Mouse (Mus musculus): ENCODE measurements around the gene Dhrs11. TPM values are rescaled to one million over a fixed set of nuclear protein-coding genes. Genes with fewer than 3 reads are reported as not detected.

Dhrs11 gene
- polyA plus RNA-seq, 1 experiment from 2014 or later = 12.9 TPM

- no peak for ATAC-seq (ENCODE audit: insufficient number of reproducible peaks, insufficient read depth, low FRiP score, low read depth)
- no peak overlapping the region for H3K4me2 ChIP-seq (replicated peaks; ENCODE audit: low read depth, low read length)
- H3K27ac ChIP-seq (ENCODE audit: low read length) = no peak overlapping the region
- WGBS = 37% methylated on average over 6 of the region's 6 CpGs
- H3K4me3 ChIP-seq (ENCODE audit: low read depth, low read length) = no peak overlapping the region
- H3K27me3 ChIP-seq (ENCODE audit: control insufficient read depth, insufficient read depth, low read length) = no peaks in the 10 kb centered on the region
- H3K9me3 ChIP-seq (ENCODE audit: control insufficient read depth, low read depth, low read length) = no peaks in the 10 kb centered on the region
- H3K9ac ChIP-seq (replicated peaks; ENCODE audit: low read depth, low read length) = no peak overlapping the region
- H3K4me1 ChIP-seq (ENCODE audit: control insufficient read depth, insufficient read depth, low read length) = no peaks in the 10 kb centered on the region
- no peaks in the 10 kb centered on the region for H3K36me3 ChIP-seq (ENCODE audit: control insufficient read depth, insufficient read depth, low read length)
Observed at GRCm38 (mm10) chr11:84790383-84790782, 38.4 kb downstream of the Dhrs11 start.

- 0 out of 2 replicates have a peak, but pooled peaks cover 4% of the 10 kb centered on the region for H3K4me1 ChIP-seq (ENCODE audit: control insufficient read depth, insufficient read depth, low read length)
- no peak overlapping the region for H3K9ac ChIP-seq (replicated peaks; ENCODE audit: low read depth, low read length)
- no peak for ATAC-seq (ENCODE audit: insufficient number of reproducible peaks, insufficient read depth, low FRiP score, low read depth)
- H3K27me3 ChIP-seq (ENCODE audit: control insufficient read depth, insufficient read depth, low read length) = 0 out of 2 replicates have a peak, but pooled peaks cover 13% of the 10 kb centered on the region
- H3K4me2 ChIP-seq (replicated peaks; ENCODE audit: low read depth, low read length) = no peak overlapping the region
- H3K27ac ChIP-seq (ENCODE audit: low read length) = no peak overlapping the region
- 5% methylated on average over 19 of the region's 19 CpGs for WGBS
- no peak overlapping the region for H3K4me3 ChIP-seq (ENCODE audit: low read depth, low read length)
- H3K36me3 ChIP-seq (ENCODE audit: control insufficient read depth, insufficient read depth, low read length) = no peaks in the 10 kb centered on the region
- H3K9me3 ChIP-seq (ENCODE audit: control insufficient read depth, low read depth, low read length) = no peaks in the 10 kb centered on the region
Observed at GRCm38 (mm10) chr11:84780143-84780870, 48.5 kb downstream of the Dhrs11 start.

- no peak overlapping the region for H3K4me3 ChIP-seq (ENCODE audit: low read depth, low read length)
- ATAC-seq (ENCODE audit: insufficient number of reproducible peaks, insufficient read depth, low FRiP score, low read depth) = 0 out of 2 replicates have a peak, but pooled peaks have one; percentile 33
- no peaks in the 10 kb centered on the region for H3K9me3 ChIP-seq (ENCODE audit: control insufficient read depth, low read depth, low read length)
- H3K36me3 ChIP-seq (ENCODE audit: control insufficient read depth, insufficient read depth, low read length) = no peaks in the 10 kb centered on the region
- 4% methylated on average over 4 of the region's 4 CpGs for WGBS
- H3K27ac ChIP-seq (ENCODE audit: low read length) = no peak overlapping the region
- 0 out of 2 replicates have a peak, but pooled peaks cover 4% of the 10 kb centered on the region for H3K4me1 ChIP-seq (ENCODE audit: control insufficient read depth, insufficient read depth, low read length)
- H3K9ac ChIP-seq (replicated peaks; ENCODE audit: low read depth, low read length) = no peak overlapping the region
- no peak overlapping the region for H3K4me2 ChIP-seq (replicated peaks; ENCODE audit: low read depth, low read length)
- H3K27me3 ChIP-seq (ENCODE audit: control insufficient read depth, insufficient read depth, low read length) = 0 out of 2 replicates have a peak, but pooled peaks cover 9% of the 10 kb centered on the region
Observed at GRCm38 (mm10) chr11:84775560-84775959, 53.2 kb downstream of the Dhrs11 start.

- H3K4me3 ChIP-seq (ENCODE audit: low read depth, low read length) = no peak overlapping the region
- H3K27me3 ChIP-seq (ENCODE audit: control insufficient read depth, insufficient read depth, low read length) = 0 out of 2 replicates have a peak, but pooled peaks cover 5% of the 10 kb centered on the region
- no peaks in the 10 kb centered on the region for H3K9me3 ChIP-seq (ENCODE audit: control insufficient read depth, low read depth, low read length)
- WGBS = 50% methylated on average over 13 of the region's 13 CpGs
- no peak overlapping the region for H3K27ac ChIP-seq (ENCODE audit: low read length)
- H3K4me1 ChIP-seq (ENCODE audit: control insufficient read depth, insufficient read depth, low read length) = 0 out of 2 replicates have a peak, but pooled peaks cover 4% of the 10 kb centered on the region
- H3K9ac ChIP-seq (replicated peaks; ENCODE audit: low read depth, low read length) = no peak overlapping the region
- no peaks in the 10 kb centered on the region for H3K36me3 ChIP-seq (ENCODE audit: control insufficient read depth, insufficient read depth, low read length)
- ATAC-seq (ENCODE audit: insufficient number of reproducible peaks, insufficient read depth, low FRiP score, low read depth) = no peak
- no peak overlapping the region for H3K4me2 ChIP-seq (replicated peaks; ENCODE audit: low read depth, low read length)
Observed at GRCm38 (mm10) chr11:84774870-84775514, 53.8 kb downstream of the Dhrs11 start.

Other genes starting within 250 kb of the Dhrs11 start
- gene Mrm1, start 9.5 kb downstream of the Dhrs11 start, polyA plus RNA-seq (2014; fragmentation: Nextera tagmentation; extraction: Ambion mirVana) = 11.0 and 11.3 TPM in 2 replicates
- 68.0 and 69.6 TPM in 2 replicates for gene Ggnbp2, start 41.8 kb upstream of the Dhrs11 start, polyA plus RNA-seq (2014; fragmentation: Nextera tagmentation; extraction: Ambion mirVana)
- gene Myo19, start 51.2 kb upstream of the Dhrs11 start, polyA plus RNA-seq (2014; fragmentation: Nextera tagmentation; extraction: Ambion mirVana) = 9.3 and 9.4 TPM in 2 replicates
- gene Pigw, start 51.3 kb upstream of the Dhrs11 start, polyA plus RNA-seq (2014; fragmentation: Nextera tagmentation; extraction: Ambion mirVana) = 3.0 and 4.2 TPM in 2 replicates
- gene Znhit3, start 87.4 kb upstream of the Dhrs11 start, polyA plus RNA-seq (2014; fragmentation: Nextera tagmentation; extraction: Ambion mirVana) = 54.9 and 64.3 TPM in 2 replicates
- 0.48 and 0.62 TPM in 2 replicates for gene Car4, start 128.8 kb upstream of the Dhrs11 start, polyA plus RNA-seq (2014; fragmentation: Nextera tagmentation; extraction: Ambion mirVana)

Measured in stomach, embryonic 14.5 days (tissue).